Mouse (Mus musculus) stomach, embryonic 16.5 days (tissue): ENCODE results near the gene Pax8. TPM values are rescaled to one million over a fixed set of nuclear protein-coding genes. Genes with fewer than 3 reads are reported as not detected.

ENCODE experiments used
- ATAC-seq: fragments of 200-750 bp; cut with Nextera tagmentation; 2 replicates; pipeline ENCODE4 v1.8.0; 2017; ENCODE audit warnings: moderate number of reproducible peaks, moderate TSS enrichment; ENCODE audit not compliant: insufficient read depth, low FRiP score
- H3K27ac ChIP-seq: fragments of 300-500 bp; sonication (generic); 2 replicates; pipeline ENCODE4 v1.5.1; 2014; ENCODE audit warnings: low read length
- H3K27me3 ChIP-seq: fragments of 300-500 bp; sonication (generic); 2 replicates; pipeline ENCODE4 v1.6.1; 2014; ENCODE audit warnings: low read length, control low read depth, mixed read lengths; ENCODE audit not compliant: control insufficient read depth, insufficient read depth
- H3K36me3 ChIP-seq: fragments of 300-500 bp; sonication (generic); 2 replicates; pipeline ENCODE4 v1.6.1; 2014; ENCODE audit warnings: low read length; ENCODE audit not compliant: control insufficient read depth, insufficient read depth
- H3K4me1 ChIP-seq: fragments of 300-500 bp; sonication (generic); 2 replicates; pipeline ENCODE4 v1.6.1; 2014; ENCODE audit warnings: low read length, control low read depth, mixed read lengths; ENCODE audit not compliant: control insufficient read depth, insufficient read depth
- H3K4me2 ChIP-seq: fragments of 300-500 bp; sonication (generic); 2 replicates; pipeline ENCODE4 v1.6.1; 2014; ENCODE audit warnings: low read depth, low read length, mixed read lengths
- H3K4me3 ChIP-seq: fragments of 300-500 bp; sonication (generic); replicated peaks from 2 replicates; pipeline ENCODE4 v1.5.1; 2014; ENCODE audit warnings: mild to moderate bottlenecking, low read length
- H3K9ac ChIP-seq: fragments of 300-500 bp; sonication (generic); 2 replicates; pipeline ENCODE4 v1.6.1; 2014; ENCODE audit warnings: low read length
- H3K9me3 ChIP-seq: fragments of 300-500 bp; sonication (generic); replicated peaks from 2 replicates; pipeline ENCODE4 v1.6.1; 2016; ENCODE audit warnings: low read length, control low read depth; ENCODE audit not compliant: control insufficient read depth
- WGBS: fragments of 180-500 bp; shearing (Covaris S2); extraction: QIAGEN DNeasy Blood & Tissue Kit; methylation state at CpG from one replicate; pipeline ENCODE4 v1.1.7; 2014; 5-methylcytosine and 5-hydroxymethylcytosine counted together
- polyA plus RNA-seq: library from polyadenylated mRNA; unstranded; fragments of >200 nt; fragmentation: Nextera tagmentation; extraction: Ambion mirVana; gene quantifications from 2 replicates; pipeline ENCODE4 v1.2.1, GENCODE M21; 2015

The Pax8 gene
- 0.17 and 0.67 TPM in 2 replicates for polyA plus RNA-seq

DNA sequence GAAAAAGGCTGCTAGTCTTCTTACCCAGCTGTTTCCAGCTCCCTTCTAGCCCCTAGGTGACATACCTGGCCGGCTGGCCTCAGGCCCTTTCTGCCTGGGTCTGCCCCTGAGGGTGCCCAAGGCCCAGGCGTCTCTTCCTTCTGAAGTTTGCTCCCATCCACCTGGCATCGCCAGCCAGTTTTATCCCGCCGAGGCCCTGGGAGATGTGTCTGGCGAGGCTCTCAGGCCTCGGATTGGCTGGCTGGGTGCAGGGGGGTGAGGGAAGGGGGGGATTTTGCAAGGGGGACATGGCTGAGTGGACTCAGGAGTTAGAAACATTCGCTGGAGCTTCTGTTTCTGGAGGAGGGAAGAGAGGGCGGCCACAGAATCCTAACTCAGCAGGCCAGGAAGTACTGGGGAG lies at the start of gene Pax8:
Pax8 (minus strand) TSS at position 180 of the 400 bp plus-strand sequence.
- peak within 1 kb of the TSS; percentile 26 for H3K4me3 ChIP-seq

DNA sequence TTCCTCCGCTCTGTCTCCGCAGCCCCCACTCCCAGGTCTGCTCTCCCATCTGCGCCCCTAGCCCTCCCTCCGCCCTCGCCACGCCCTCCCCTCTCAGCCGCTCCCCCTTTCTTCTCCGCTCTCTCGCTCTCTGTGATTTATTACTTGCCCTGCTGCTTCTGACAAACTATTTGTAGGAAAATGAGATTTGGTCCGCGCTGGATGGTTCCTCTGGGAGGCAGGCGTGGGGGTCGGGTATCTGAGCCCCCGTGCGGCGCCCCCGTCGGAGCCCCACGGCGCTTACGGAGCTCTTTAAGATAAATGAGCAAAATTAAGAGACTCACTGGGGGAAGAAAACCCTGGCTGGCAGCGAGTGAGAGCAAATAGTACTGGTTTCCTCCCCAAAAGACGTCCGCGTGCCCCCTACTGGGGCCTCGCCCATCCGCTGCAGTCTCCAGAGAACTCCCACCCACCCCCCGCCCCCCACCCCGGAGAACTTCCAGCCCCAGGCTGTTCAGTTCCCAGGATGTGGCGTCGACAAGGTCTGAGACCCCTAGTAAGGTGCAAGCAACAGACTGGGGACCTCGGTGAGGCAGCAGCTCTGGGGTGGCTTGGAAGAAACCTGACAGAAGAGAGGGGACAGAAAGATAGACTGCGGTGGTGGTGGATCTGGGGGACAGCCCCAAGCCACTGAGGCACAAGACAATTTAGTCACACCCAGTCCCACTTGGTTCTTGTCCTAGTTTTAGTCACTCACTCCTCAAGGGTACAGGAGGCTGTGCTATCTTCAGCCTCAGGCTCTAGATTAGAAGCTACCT lies 46.2 kb upstream of the Pax8 start:
- peak overlapping the region; percentile 54 for H3K4me3 ChIP-seq
- H3K9ac ChIP-seq, result peak overlapping the region; percentile 70
- peaks cover 9% of the 10 kb centered on the region for H3K4me1 ChIP-seq
- no peaks in the 10 kb centered on the region for H3K27me3 ChIP-seq
- H3K27ac ChIP-seq, result peak overlapping the region; percentile 68
- WGBS, result under 1% methylated on average over 33 of the region's 33 CpGs
- H3K4me2 ChIP-seq, result peak overlapping the region; percentile 87
- H3K9me3 ChIP-seq, result no peaks in the 10 kb centered on the region
- H3K36me3 ChIP-seq, result no peaks in the 10 kb centered on the region
- ATAC-seq, result peak; percentile 90

More for the DNA sequence above, at the start of gene Pax8:
- H3K27ac ChIP-seq, result no peak within 1 kb of the TSS
- H3K9me3 ChIP-seq, result no peaks in the 10 kb centered on the region
- H3K4me2 ChIP-seq, result no peak within 1 kb of the TSS
- 63% methylated on average over 9 of the region's 9 CpGs for WGBS
- H3K4me1 ChIP-seq, result peaks cover 11% of the 10 kb centered on the region; the same call in 1 of the 2 replicates
- H3K36me3 ChIP-seq, result no peaks in the 10 kb centered on the region
- no peak for ATAC-seq
- 0 out of 2 replicates have a peak within 1 kb of the TSS, but pooled peaks have one; percentile 11 for H3K9ac ChIP-seq
- H3K27me3 ChIP-seq, result peaks cover 38% of the 10 kb centered on the region

DNA sequence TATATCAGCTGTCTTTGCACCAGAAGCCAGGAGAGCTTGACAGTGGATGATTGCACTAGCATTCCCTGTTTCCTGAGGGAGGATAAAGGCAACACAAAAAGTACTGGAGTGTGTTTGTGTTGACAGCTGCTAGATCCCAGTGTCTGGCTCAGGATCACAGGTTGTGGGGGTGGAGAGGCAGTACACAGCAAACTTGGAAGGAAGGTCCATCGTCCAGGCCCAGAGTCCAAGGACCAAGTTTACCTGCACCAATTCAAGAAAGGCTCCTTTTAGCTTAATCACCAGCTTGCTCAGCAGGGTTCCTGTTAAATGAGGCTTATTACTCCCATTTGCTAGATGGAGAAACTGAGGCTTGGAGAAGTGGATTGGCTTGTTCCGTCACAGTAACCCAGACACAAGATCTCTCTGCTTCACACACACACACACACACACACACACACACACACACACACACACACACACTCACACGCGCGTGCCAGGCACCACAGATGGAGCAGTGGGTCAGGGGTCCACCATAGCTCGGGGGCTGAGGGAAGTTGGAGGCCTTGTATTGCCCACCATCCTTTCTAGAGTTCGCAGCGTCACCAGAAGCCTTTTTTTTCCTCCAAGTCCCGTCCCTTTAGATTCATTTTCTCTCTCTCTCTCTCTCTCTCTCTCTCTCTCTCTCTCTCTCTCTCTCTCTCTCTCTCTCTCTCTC lies 45.3 kb upstream of the Pax8 start:
- no peak for ATAC-seq
- Histone ChIP-seq H3K27me3 (no peaks in the 10 kb centered on the region), H3K9me3 (no peaks in the 10 kb centered on the region), H3K27ac (peak overlapping the region; percentile 23; the same call in 1 of the 2 replicates), H3K4me1 (peaks cover 9% of the 10 kb centered on the region), H3K4me3 (peak overlapping the region; percentile 54), H3K36me3 (no peaks in the 10 kb centered on the region), H3K4me2 (peak overlapping the region; percentile 87), H3K9ac (peak overlapping the region; percentile 70; the same call in 1 of the 2 replicates)
- WGBS, result 25% methylated on average over 9 of the region's 9 CpGs

DNA sequence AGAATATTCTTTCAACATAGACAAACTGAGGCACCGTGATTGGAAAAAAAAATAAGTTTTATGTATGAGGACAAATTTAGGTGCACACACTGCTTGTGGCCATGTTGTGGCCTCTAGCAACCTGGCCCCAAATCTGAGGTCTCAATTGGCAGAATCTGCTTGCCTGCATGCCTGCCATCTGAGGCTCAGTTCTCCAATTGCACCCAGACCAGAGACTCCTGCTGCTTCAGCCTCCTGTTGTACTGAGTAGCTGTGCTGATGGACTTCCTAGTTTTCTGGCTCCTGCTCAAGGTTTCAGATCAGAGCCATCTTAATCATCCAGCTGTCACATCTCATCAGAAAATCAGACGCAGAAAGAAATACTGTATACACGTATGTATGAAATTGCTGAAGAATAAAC lies 41.5 kb upstream of the Pax8 start:
- 55% methylated on average over 3 of the region's 3 CpGs for WGBS

DNA sequence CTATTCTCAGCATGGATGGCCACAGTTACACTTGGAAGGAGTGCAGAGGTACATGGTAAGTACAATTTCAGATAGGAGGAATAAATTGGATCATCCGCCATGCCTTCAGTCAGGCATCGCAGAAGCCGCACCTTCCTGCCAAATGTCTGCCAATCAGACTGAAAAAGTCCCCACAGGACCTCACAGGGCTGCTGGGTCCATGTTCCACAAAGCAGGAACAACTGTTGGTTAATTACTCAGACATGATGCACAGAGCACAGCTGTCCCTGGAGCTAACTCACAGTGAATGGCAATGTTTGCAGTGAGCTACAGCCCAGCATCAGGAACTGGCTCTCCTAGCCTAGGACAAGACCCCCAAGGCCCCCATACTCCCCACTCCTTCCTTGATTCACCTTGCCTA lies 32.0 kb upstream of the Pax8 start:
- ATAC-seq, result no peak
- H3K27ac ChIP-seq, result no peak overlapping the region
- H3K4me1 ChIP-seq, result 0 out of 2 replicates have a peak, but pooled peaks cover 7% of the 10 kb centered on the region
- no peaks in the 10 kb centered on the region for H3K27me3 ChIP-seq
- no peaks in the 10 kb centered on the region for H3K36me3 ChIP-seq
- 89% methylated on average over 3 of the region's 3 CpGs for WGBS
- H3K4me3 ChIP-seq, result no peak overlapping the region
- H3K9me3 ChIP-seq, result no peaks in the 10 kb centered on the region
- no peak overlapping the region for H3K4me2 ChIP-seq
- no peak overlapping the region for H3K9ac ChIP-seq

More for the DNA sequence above, 41.5 kb upstream of the Pax8 start:
- H3K4me1 ChIP-seq, result peaks cover 8% of the 10 kb centered on the region
- H3K4me2 ChIP-seq, result no peak overlapping the region
- H3K4me3 ChIP-seq, result no peak overlapping the region
- no peaks in the 10 kb centered on the region for H3K36me3 ChIP-seq
- no peak overlapping the region for H3K9ac ChIP-seq
- no peaks in the 10 kb centered on the region for H3K9me3 ChIP-seq
- no peaks in the 10 kb centered on the region for H3K27me3 ChIP-seq
- no peak for ATAC-seq
- no peak overlapping the region for H3K27ac ChIP-seq

DNA sequence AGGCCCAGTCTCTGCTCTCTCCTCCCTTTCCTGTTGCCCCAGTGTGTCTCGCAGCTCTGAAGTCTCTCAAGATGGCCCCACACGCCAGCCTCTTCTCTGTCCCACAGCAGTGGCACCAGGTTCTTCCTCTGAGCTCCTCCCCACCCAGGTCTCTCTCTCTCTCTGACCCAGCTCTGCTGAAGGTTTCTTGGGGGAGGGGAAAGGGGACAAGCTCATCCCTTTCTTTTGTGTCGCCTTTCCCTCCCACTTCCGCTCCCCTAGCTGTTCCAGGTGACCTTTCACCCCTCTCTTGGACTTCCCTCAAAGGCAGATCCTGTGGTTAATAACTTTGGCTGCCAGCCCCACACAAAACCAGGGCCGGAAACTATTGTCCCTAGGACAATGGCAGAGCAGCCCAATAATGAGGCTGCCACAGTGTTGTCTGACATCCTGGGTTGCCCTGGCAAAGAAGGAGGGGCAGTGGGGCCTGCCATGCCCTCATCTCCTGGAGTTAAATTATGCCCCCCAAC lies 27.6 kb upstream of the Pax8 start:
- H3K36me3 ChIP-seq, result no peaks in the 10 kb centered on the region
- no peak overlapping the region for H3K9ac ChIP-seq
- 0 out of 2 replicates have a peak, but pooled peaks cover 10% of the 10 kb centered on the region for H3K4me1 ChIP-seq
- no peaks in the 10 kb centered on the region for H3K27me3 ChIP-seq
- no peaks in the 10 kb centered on the region for H3K9me3 ChIP-seq
- WGBS, result 58% methylated on average over 5 of the region's 5 CpGs
- no peak overlapping the region for H3K4me3 ChIP-seq
- H3K4me2 ChIP-seq, result no peak overlapping the region
- ATAC-seq, result peak; percentile 64
- H3K27ac ChIP-seq, result no peak overlapping the region

DNA sequence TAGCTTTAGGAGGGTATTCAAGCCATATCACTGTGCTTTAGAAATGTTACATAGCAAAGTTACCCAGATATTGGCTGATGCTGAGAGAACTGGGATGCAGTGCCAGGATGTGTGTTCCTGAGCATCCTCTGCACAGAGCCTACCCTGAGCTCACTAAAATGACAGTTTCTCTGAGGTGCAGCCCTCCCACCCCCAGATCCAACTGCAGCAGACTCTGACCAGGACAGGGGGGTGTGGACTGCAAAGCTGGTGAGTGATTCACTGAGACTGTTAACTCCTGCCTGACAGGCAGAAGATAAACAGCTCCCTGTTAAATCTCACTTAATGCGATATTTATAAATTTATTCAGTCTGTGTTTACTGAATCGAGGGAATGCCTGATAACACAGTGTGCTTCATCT lies 25.5 kb upstream of the Pax8 start:
- H3K9me3 ChIP-seq, result no peaks in the 10 kb centered on the region
- WGBS, result 40% methylated on average over 2 of the region's 2 CpGs
- no peak overlapping the region for H3K4me3 ChIP-seq
- ATAC-seq, result no peak
- 0 out of 2 replicates have a peak, but pooled peaks cover 10% of the 10 kb centered on the region for H3K4me1 ChIP-seq
- no peak overlapping the region for H3K9ac ChIP-seq
- H3K36me3 ChIP-seq, result no peaks in the 10 kb centered on the region
- H3K27ac ChIP-seq, result no peak overlapping the region
- no peaks in the 10 kb centered on the region for H3K27me3 ChIP-seq
- H3K4me2 ChIP-seq, result no peak overlapping the region

DNA sequence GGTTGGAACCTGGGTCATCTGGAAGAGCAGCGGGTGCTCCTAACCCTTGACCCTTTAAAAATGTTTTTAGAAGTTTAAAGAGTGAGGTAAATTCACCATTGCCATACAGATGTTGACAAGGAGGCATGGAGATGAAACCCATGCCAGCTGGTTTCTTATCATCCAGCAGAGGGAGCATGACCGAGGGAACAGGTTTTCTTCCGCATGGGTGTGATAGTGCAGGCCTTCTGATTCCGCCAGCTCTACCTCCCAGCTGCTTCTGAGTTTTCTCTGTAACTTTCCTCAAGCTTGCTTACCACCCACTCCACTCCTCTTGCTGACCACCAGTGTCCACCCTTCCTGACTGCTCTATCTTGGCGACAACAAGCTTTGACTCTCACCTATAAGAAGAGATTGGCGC lies 15.2 kb upstream of the Pax8 start:
- Histone ChIP-seq H3K27me3 (no peaks in the 10 kb centered on the region), H3K4me3 (no peak overlapping the region), H3K36me3 (no peaks in the 10 kb centered on the region), H3K4me1 (no peaks in the 10 kb centered on the region), H3K27ac (no peak overlapping the region), H3K9me3 (no peaks in the 10 kb centered on the region), H3K4me2 (no peak overlapping the region), H3K9ac (no peak overlapping the region)
- no peak for ATAC-seq
- WGBS, result 44% methylated on average over 6 of the region's 6 CpGs

DNA sequence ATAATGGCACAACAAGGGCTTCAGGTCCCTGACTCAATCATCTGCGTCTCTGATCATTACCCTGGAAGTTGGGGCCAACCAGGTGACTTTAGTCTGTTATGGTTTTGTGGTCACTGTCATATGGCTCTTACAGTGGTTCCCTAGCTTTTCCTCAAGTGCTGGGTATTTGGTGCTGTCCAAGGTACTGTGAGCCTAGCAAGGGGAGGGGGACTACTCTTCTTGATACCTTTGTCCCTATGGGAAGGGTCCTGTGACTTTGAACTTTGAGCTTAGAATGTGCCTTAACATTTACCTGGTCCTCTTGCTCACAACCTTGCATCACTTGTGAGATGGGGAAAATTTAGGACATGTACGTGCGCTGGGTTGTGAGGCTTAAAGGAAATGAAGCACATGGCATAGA lies 13.3 kb upstream of the Pax8 start:
- no peaks in the 10 kb centered on the region for H3K27me3 ChIP-seq
- no peaks in the 10 kb centered on the region for H3K9me3 ChIP-seq
- no peak overlapping the region for H3K27ac ChIP-seq
- H3K4me2 ChIP-seq, result no peak overlapping the region
- H3K4me3 ChIP-seq, result no peak overlapping the region
- no peak overlapping the region for H3K9ac ChIP-seq
- no peaks in the 10 kb centered on the region for H3K36me3 ChIP-seq
- no peaks in the 10 kb centered on the region for H3K4me1 ChIP-seq
- 59% methylated on average over 3 of the region's 3 CpGs for WGBS
- no peak for ATAC-seq
